Mouse (Mus musculus): ENCODE measurements around the gene Fam205a2. TPM values are rescaled to one million over a fixed set of nuclear protein-coding genes. Genes with fewer than 3 reads are reported as not detected.
"Not testable (repeated sequence)": the region's sequence is repeated elsewhere in the genome, so short reads cannot be mapped to it uniquely, and the experiment has no call there.

Fam205a2 gene
- not detected for total RNA-seq (2021)
- long read RNA-seq, experiment 1, result 0 reads
- long read RNA-seq, experiment 2, result 0 reads

DNA sequence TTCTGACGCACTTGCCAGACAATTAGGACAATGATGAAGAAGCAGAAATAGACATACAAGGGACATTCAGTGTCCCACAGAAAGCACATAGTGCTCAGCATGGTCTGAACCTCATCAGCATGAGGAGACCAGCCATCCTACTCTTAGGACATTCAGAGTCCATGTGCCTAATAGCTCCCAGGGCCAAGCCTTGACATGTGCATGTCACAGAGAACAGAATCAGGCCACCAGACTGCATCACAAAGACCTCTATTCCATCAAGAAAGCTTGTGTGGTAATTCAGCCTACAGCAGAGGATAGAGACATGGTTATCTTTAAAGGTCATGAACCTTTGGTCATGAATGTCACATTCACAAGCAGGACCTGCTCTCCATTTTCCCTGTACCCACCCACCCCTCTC lies at the start of gene Fam205a2:
Gene Fam205a2 (minus strand): TSS at position 101 of the 400 bp plus-strand sequence.
- DNase-seq, result not testable (repeated sequence)

Other genes starting within 250 kb of the Fam205a2 start
- not detected for gene Gm21953, start 233.9 kb downstream of the Fam205a2 start, total RNA-seq (2021)
- not detected for gene Fam205a3, start 209.8 kb downstream of the Fam205a2 start, total RNA-seq (2021)
- gene Gm21586, start 88.8 kb downstream of the Fam205a2 start, total RNA-seq (2021), result not detected
- gene Gm2163, start 61.4 kb downstream of the Fam205a2 start, total RNA-seq (2021), result not detected
- gene Gm10591, start 84.0 kb upstream of the Fam205a2 start, total RNA-seq (2021), result not detected
- gene Gm2564, start 101.5 kb upstream of the Fam205a2 start, total RNA-seq (2021), result 1 to 10 TPM; 2.9 to 6.6 TPM
- not detected for gene Ccl27b, start 127.1 kb upstream of the Fam205a2 start, total RNA-seq (2021)
- under 1 TPM in 1 of 2 experiments, not detected in 1; 0.23 TPM for gene Il11ra2, start 133.7 kb upstream of the Fam205a2 start, total RNA-seq (2021)
- not detected for gene 4930578G10Rik, start 207.4 kb upstream of the Fam205a2 start, total RNA-seq (2021)
- 1 to 10 TPM; 1.2 to 4.2 TPM for gene Ccl19, start 228.4 kb upstream of the Fam205a2 start, total RNA-seq (2021)
- 10 to 100 TPM; 43.5 to 98.2 TPM for gene Ccl21a, start 245.8 kb upstream of the Fam205a2 start, total RNA-seq (2021)

Measured in heart, adult 18-20 months (tissue).